Mouse (Mus musculus) intestine, embryonic 14.5 days (tissue): ENCODE data around the gene Pnrc1. TPM values are rescaled to one million over a fixed set of nuclear protein-coding genes. Genes with fewer than 3 reads are reported as not detected.

Experiments
- ATAC-seq: fragments of 200-750 bp; cut with Nextera tagmentation; replicated peaks from 2 replicates; pipeline ENCODE4 v1.8.0; 2017; ENCODE audit warnings: low read depth, moderate number of reproducible peaks, moderate TSS enrichment, moderate library complexity; ENCODE audit not compliant: low FRiP score, low TSS enrichment
- DNase-seq: peaks from one replicate; pipeline ENCODE4 v3.0.0-alpha.2; 2018; ENCODE audit warnings: low spot score
- H3K27ac ChIP-seq: fragments of 300-500 bp; sonication (generic); 2 replicates; pipeline ENCODE4 v1.5.1; 2014; ENCODE audit warnings: low read depth, mild to moderate bottlenecking, control low read depth
- H3K27me3 ChIP-seq: fragments of 300-500 bp; sonication (generic); replicated peaks from 2 replicates; pipeline ENCODE4 v1.6.1; 2014; ENCODE audit warnings: low read length, control low read depth; ENCODE audit not compliant: control insufficient read depth, insufficient read depth
- H3K36me3 ChIP-seq: fragments of 300-500 bp; sonication (generic); 2 replicates; pipeline ENCODE4 v1.6.1; 2014; ENCODE audit warnings: low read length, control low read depth; ENCODE audit not compliant: control insufficient read depth, insufficient read depth
- H3K4me1 ChIP-seq: fragments of 300-500 bp; sonication (generic); replicated peaks from 2 replicates; pipeline ENCODE4 v1.6.1; 2014; ENCODE audit warnings: low read length, control low read depth, mixed read lengths; ENCODE audit not compliant: control insufficient read depth, insufficient read depth
- H3K4me2 ChIP-seq: fragments of 300-500 bp; sonication (generic); 2 replicates; pipeline ENCODE4 v1.6.1; 2014; ENCODE audit warnings: low read length
- H3K4me3 ChIP-seq: fragments of 300-500 bp; sonication (generic); 2 replicates; pipeline ENCODE4 v1.5.1; 2014; ENCODE audit warnings: low read depth, low read length, control low read depth, mixed read lengths
- H3K9ac ChIP-seq: fragments of 300-500 bp; sonication (generic); 2 replicates; pipeline ENCODE4 v1.6.1; 2014; ENCODE audit warnings: mild to moderate bottlenecking, low read length
- H3K9me3 ChIP-seq: fragments of 300-500 bp; sonication (generic); 2 replicates; pipeline ENCODE4 v1.6.1; 2016; ENCODE audit warnings: low read length, control low read depth; ENCODE audit not compliant: control insufficient read depth
- WGBS: fragments of 180-500 bp; shearing (Covaris S2); extraction: QIAGEN DNeasy Blood & Tissue Kit; methylation state at CpG from one replicate; pipeline ENCODE4 v1.1.7; 2014; 5-methylcytosine and 5-hydroxymethylcytosine counted together
- polyA plus RNA-seq: library from polyadenylated mRNA; unstranded; fragments of >200 nt; fragmentation: Nextera tagmentation; extraction: Ambion mirVana; gene quantifications from 2 replicates; pipeline ENCODE4 v1.2.1, GENCODE M21; 2014

The Pnrc1 gene
- polyA plus RNA-seq, 1 experiment from 2014 or later = 88.7 TPM

DNA sequence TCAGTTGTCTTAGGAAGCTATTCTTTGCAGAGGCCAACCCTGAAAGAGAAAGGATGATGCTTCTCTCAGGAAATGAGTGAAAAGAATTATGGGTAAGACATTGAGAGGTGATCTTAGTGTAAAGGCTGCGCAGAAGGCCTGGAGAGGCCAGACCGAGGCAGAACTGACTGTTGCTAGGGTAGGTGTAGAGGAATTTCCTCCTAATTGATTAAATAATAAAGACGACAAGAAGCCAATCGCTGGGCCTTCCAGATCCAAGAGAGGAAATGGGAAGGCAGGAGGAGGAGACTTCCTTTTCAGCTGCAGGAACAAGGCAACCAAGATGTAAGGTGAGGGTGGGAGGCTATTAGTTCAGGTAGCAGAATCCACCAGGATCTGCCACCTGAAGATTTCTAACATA is 35.3 kb downstream of the Pnrc1 start:
- Histone ChIP-seq H3K9me3 (no peaks in the 10 kb centered on the region), H3K4me1 (no peaks in the 10 kb centered on the region), H3K27ac (no peak overlapping the region), H3K4me3 (no peak overlapping the region), H3K27me3 (no peaks in the 10 kb centered on the region), H3K36me3 (no peaks in the 10 kb centered on the region), H3K4me2 (no peak overlapping the region), H3K9ac (no peak overlapping the region)
- DNase-seq = no peak
- no peak for ATAC-seq
- 80% methylated on average over 4 of the region's 4 CpGs for WGBS

DNA sequence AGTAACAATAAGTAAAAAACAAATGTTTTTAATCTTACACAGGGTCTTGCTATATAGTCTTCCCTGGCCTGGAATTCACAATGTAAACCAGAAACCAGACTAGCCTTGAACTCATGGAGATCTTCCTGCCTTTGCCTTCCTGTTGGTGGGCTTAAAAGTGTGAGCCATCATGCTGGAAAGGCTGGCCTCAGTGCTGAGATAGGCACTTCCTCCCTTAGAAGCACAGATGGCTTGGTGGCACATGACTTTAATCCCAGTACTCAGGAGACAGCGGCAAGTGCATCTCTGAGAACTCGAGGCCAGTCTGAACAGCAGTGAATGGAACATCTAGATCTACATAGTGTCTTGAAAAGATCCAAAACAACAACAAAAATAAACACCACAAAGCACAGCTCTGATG is 39.1 kb downstream of the Pnrc1 start:
- Histone ChIP-seq H3K27me3 (no peaks in the 10 kb centered on the region), H3K4me1 (0 out of 2 replicates have a peak, but pooled peaks cover 6% of the 10 kb centered on the region), H3K9me3 (no peaks in the 10 kb centered on the region), H3K4me2 (no peak overlapping the region), H3K4me3 (no peak overlapping the region), H3K27ac (no peak overlapping the region), H3K36me3 (peaks cover 4% of the 10 kb centered on the region), H3K9ac (no peak overlapping the region)
- DNase-seq (no peak), ATAC-seq (no peak)
- 92% methylated on average over 2 of the region's 2 CpGs for WGBS

DNA sequence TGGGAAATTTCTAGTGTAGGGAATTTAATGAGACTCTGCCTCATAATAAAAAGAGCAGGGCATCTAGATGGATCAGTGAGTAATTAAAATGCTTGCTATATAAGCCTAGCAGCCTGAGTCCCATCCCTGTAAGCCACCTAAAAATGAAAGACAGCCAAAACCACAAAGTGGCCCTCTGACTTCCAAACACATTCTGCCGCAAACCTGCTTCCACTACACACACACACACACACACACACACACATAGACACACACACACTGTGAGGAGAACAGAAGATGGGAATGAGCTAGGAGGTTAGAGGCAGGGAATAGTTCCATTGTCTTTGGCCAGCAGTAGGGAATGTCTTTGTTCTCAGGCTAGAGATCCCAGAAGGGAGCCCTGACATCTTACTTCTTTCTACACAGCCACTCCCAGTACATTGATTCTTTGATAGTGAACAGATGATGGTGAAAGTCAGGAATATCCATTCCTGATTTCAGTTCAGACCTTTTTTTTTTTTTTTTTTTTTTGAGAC is 40.2 kb downstream of the Pnrc1 start:
- 94% methylated on average over 1 of the region's 1 CpGs for WGBS
- H3K27me3 ChIP-seq = no peaks in the 10 kb centered on the region
- H3K9me3 ChIP-seq = no peaks in the 10 kb centered on the region
- H3K27ac ChIP-seq = no peak overlapping the region
- DNase-seq (no peak), ATAC-seq (no peak)
- no peak overlapping the region for H3K9ac ChIP-seq
- H3K4me1 ChIP-seq = 0 out of 2 replicates have a peak, but pooled peaks cover 8% of the 10 kb centered on the region
- no peak overlapping the region for H3K4me2 ChIP-seq
- H3K36me3 ChIP-seq = peaks cover 15% of the 10 kb centered on the region
- H3K4me3 ChIP-seq = no peak overlapping the region

GRCm38 (mm10) chr4:33248915-33249314 is 41.0 kb downstream of the Pnrc1 start:
- peaks cover 23% of the 10 kb centered on the region for H3K36me3 ChIP-seq
- peak overlapping the region; percentile 73 for H3K4me3 ChIP-seq
- no peaks in the 10 kb centered on the region for H3K9me3 ChIP-seq
- WGBS = under 1% methylated on average over 4 of the region's 4 CpGs
- H3K4me2 ChIP-seq = peak overlapping the region; percentile 46
- no peak for DNase-seq
- 0 out of 2 replicates have a peak, but pooled peaks cover 8% of the 10 kb centered on the region for H3K4me1 ChIP-seq
- ATAC-seq = no peak
- no peaks in the 10 kb centered on the region for H3K27me3 ChIP-seq
- H3K9ac ChIP-seq = peak overlapping the region; percentile 98
- H3K27ac ChIP-seq = peak overlapping the region; percentile 100

DNA sequence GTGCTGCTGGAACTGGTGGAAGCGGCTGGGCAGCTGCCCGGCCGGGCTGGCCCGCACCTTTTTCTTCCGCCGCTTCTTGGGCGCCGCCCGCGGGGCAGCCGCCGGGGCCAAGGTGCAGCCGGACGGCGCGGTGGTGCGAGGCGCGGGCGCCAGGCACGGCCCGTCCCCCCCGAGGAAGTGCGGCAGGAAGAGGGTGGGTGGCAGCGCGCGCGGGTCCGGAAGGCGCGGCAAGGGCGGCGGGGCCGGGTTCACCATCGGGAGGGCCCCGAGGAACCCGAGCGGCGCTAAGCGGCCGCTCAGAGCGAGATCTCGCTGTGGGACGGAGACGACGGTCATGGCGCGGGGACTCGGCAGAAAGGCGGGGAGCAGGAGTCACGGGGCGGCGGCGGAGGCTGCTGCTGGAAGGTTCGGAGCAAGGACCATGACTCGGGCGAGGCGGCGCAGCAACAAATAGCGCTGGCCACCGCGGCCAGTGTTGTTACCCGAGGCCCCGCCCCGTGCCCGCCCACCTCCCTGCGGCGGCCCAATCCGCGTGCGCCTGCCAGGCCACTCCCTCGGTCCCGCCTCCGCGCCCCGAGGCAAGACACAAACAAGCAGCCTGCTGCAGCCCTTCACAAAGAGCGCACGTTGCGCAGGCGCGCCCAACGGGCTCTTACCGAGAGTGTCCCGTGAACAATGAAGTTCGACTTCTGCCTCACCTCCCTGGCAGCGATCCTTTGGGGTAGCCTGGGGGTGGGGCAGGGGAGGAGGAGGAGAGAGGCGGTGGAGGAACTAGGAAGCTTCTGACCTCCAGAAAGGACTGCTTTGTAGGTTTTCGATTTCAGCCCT is 41.7 kb downstream of the Pnrc1 start:
- H3K4me3 ChIP-seq = peak overlapping the region; percentile 73
- ATAC-seq (peak; percentile 90), DNase-seq (peak; percentile 96)
- H3K9me3 ChIP-seq = no peaks in the 10 kb centered on the region
- no peaks in the 10 kb centered on the region for H3K27me3 ChIP-seq
- 0 out of 2 replicates have a peak, but pooled peaks cover 8% of the 10 kb centered on the region for H3K4me1 ChIP-seq
- peak overlapping the region; percentile 98 for H3K9ac ChIP-seq
- under 1% methylated on average over 87 of the region's 88 CpGs for WGBS
- H3K4me2 ChIP-seq = peak overlapping the region; percentile 46
- H3K27ac ChIP-seq = peak overlapping the region; percentile 100
- H3K36me3 ChIP-seq = peaks cover 29% of the 10 kb centered on the region

DNA sequence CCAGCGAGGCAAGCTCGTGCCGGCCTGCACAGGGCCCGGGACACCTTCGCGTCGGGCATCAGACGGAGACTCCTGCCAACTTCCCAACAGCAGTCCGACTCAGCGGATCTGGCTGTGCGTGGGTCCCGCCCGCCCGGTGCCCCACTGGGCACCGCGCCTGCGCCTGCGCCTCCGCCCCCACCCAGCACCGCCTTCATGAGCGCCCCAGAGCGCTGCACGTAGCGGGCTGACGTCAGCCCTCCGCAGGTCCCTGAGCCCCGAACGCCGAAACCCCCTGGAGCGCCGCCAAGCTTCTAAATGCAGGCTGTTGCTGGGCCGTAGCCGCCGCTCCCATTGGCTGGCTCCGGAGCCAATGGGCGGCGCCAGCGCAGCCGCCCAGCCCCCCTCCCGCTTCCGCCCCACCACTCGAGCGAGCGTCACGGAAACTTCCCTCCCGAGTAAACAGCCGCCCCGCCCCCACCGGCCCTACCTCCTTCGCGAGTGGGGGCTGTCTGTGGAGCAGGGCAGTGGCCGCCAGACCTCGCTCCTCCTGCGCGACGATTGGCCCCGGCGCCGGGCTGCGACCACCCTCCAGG is 42.4 kb downstream of the Pnrc1 start:
- DNase-seq (peak; percentile 99), ATAC-seq (peak; percentile 91)
- H3K9me3 ChIP-seq = no peaks in the 10 kb centered on the region
- peak overlapping the region; percentile 79 for H3K4me2 ChIP-seq
- H3K36me3 ChIP-seq = peaks cover 36% of the 10 kb centered on the region
- under 1% methylated on average over 60 of the region's 60 CpGs for WGBS
- H3K4me1 ChIP-seq = 0 out of 2 replicates have a peak, but pooled peaks cover 8% of the 10 kb centered on the region
- H3K4me3 ChIP-seq = peak overlapping the region; percentile 73
- no peaks in the 10 kb centered on the region for H3K27me3 ChIP-seq
- peak overlapping the region; percentile 98 for H3K9ac ChIP-seq
- H3K27ac ChIP-seq = peak overlapping the region; percentile 100

DNA sequence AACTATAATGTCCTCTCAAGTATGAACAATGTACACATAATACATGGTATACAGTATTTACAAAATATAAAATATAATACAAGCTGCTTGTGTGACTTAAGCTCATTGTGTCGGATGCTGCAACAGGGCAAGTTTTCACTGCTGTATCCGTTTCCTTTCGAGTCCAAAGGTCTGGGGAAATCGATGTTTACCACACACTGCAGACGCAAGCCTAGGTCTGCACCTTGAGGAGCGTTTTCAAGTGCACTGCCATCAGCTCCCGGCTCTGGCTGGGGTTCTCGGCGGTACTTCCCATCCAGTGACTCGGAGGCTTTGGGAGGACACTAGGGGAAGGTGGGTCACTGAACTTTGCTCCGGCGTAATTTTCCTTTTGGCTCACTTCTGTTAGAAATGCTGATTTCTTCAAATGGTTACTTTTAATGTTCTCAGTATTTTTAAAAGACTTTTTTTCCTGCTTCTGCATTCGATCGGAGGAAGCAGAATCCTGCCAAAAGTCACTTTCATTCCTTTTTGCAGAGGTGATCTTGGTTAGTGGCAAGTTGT is 44.0 kb downstream of the Pnrc1 start:
- Histone ChIP-seq H3K4me3 (peak overlapping the region; percentile 73), H3K36me3 (peaks cover 39% of the 10 kb centered on the region), H3K4me2 (peak overlapping the region; percentile 79), H3K9ac (peak overlapping the region; percentile 17; the same call in 1 of the 2 replicates), H3K9me3 (no peaks in the 10 kb centered on the region), H3K4me1 (0 out of 2 replicates have a peak, but pooled peaks cover 8% of the 10 kb centered on the region), H3K27me3 (no peaks in the 10 kb centered on the region), H3K27ac (no peak overlapping the region)
- WGBS = 77% methylated on average over 14 of the region's 14 CpGs
- ATAC-seq = no peak
- no peak for DNase-seq

- Histone ChIP-seq H3K27ac (no peak overlapping the region), H3K4me1 (0 out of 2 replicates have a peak, but pooled peaks cover 8% of the 10 kb centered on the region), H3K9ac (no peak overlapping the region), H3K4me3 (no peak overlapping the region), H3K36me3 (peaks cover 39% of the 10 kb centered on the region), H3K27me3 (no peaks in the 10 kb centered on the region), H3K9me3 (no peaks in the 10 kb centered on the region), H3K4me2 (no peak overlapping the region)
- no peak for DNase-seq
- 82% methylated on average over 4 of the region's 4 CpGs for WGBS
- ATAC-seq = no peak
These were observed 46.0 kb downstream of the Pnrc1 start for GRCm38 (mm10) chr4:33243921-33244320.
